Mouse (Mus musculus) olfactory bulb, adult 2 months (tissue): ENCODE results near the gene Tomm20l. TPM values are rescaled to one million over a fixed set of nuclear protein-coding genes. Genes with fewer than 3 reads are reported as not detected.

Source experiments
- H3K27ac ChIP-seq: fragments of 200-500 bp; 2 replicates; pipeline ENCODE4 v1.5.1; 2012; ENCODE audit warnings: low read depth, low read length; ENCODE audit not compliant: insufficient read depth
- H3K4me1 ChIP-seq: fragments of 200-500 bp; 2 replicates; pipeline ENCODE4 v1.6.1; 2012; ENCODE audit warnings: low read length; ENCODE audit not compliant: control insufficient read depth, insufficient read depth
- H3K4me3 ChIP-seq: fragments of 200-500 bp; 2 replicates; pipeline ENCODE4 v1.5.1; 2012; ENCODE audit warnings: mild to moderate bottlenecking, low read depth, low read length, moderate library complexity; ENCODE audit not compliant: insufficient read depth
- CTCF ChIP-seq: fragments of 200-500 bp; IDR thresholded peaks from 2 replicates; pipeline ENCODE4 v1.5.1; 2012; ENCODE audit warnings: low read depth, mild to moderate bottlenecking, low read length, moderate library complexity; ENCODE audit not compliant: insufficient read depth
- POLR2A ChIP-seq: fragments of 200-500 bp; IDR thresholded peaks from 2 replicates; pipeline ENCODE4 v1.6.1; 2012; ENCODE audit warnings: mild to moderate bottlenecking, low read depth, low read length, moderate library complexity; ENCODE audit not compliant: insufficient read depth
- WGBS: fragments of 180-500 bp; shearing (Covaris S2); methylation state at CpG from one replicate; pipeline ENCODE4 v1.1.7; 2018; 5-methylcytosine and 5-hydroxymethylcytosine counted together
- polyA plus RNA-seq: library from polyadenylated mRNA; stranded (reverse); fragments of >200 nt; gene quantifications from 2 replicates; pipeline ENCODE4 v1.2.4, GENCODE M21; 2012; ENCODE audit warnings: low replicate concordance; ENCODE audit not compliant: missing spikeins, insufficient read depth, insufficient read length

Tomm20l gene
- polyA plus RNA-seq, 1 experiment: not detected

GRCm38 (mm10) chr12:71148801-71149200, 37.6 kb downstream of the Tomm20l start:
- 97% methylated on average over 9 of the region's 9 CpGs for WGBS
- TF ChIP-seq POLR2A: no peak
- TF ChIP-seq CTCF: no peak
- 0 out of 2 replicates have a peak, but pooled peaks cover 3% of the 10 kb centered on the region for H3K4me1 ChIP-seq

GRCm38 (mm10) chr12:71149456-71149855, 38.2 kb downstream of the Tomm20l start:
- Histone ChIP-seq H3K4me1 (0 out of 2 replicates have a peak, but pooled peaks cover 3% of the 10 kb centered on the region), H3K27ac (no peak overlapping the region), H3K4me3 (no peak overlapping the region)
- TF ChIP-seq CTCF (no peak), POLR2A (no peak)
- WGBS: 86% methylated on average over 6 of the region's 6 CpGs

More at GRCm38 (mm10) chr12:71148801-71149200, 37.6 kb downstream of the Tomm20l start:
- Histone ChIP-seq H3K27ac (no peak overlapping the region), H3K4me3 (no peak overlapping the region)

- Histone ChIP-seq H3K4me3 (no peak overlapping the region), H3K4me1 (0 out of 2 replicates have a peak, but pooled peaks cover 2% of the 10 kb centered on the region), H3K27ac (no peak overlapping the region)
- 97% methylated on average over 8 of the region's 8 CpGs for WGBS
- TF ChIP-seq CTCF (no peak), POLR2A (no peak)
These were observed 38.9 kb downstream of the Tomm20l start for GRCm38 (mm10) chr12:71150167-71150566.

DNA sequence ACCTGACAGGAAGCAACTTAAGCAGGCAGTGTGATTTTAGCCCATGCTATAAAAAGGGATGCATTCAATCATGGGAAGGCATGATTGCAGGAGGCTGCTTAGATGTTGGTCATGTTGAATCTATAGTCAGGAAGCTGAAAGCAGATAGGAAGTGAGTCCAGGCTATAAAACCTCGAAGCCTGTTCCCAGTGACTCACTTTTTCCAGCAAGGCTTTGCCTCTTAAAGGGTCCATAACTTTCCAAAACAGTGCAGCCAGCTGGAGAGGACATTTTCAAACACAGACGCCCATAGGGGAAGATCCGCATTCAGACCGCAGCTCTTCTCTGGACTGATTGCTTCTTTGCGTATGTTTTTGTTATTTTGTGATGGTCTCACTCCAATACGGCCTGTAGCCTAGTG, 43.8 kb downstream of the Tomm20l start:
- no peak for TF ChIP-seq POLR2A
- no peak for TF ChIP-seq CTCF
- no peak overlapping the region for H3K4me3 ChIP-seq
- WGBS: 95% methylated on average over 6 of the region's 6 CpGs
- H3K4me1 ChIP-seq: no peaks in the 10 kb centered on the region
- H3K27ac ChIP-seq: no peak overlapping the region

GRCm38 (mm10) chr12:71157974-71158373, 46.7 kb downstream of the Tomm20l start:
- no peak overlapping the region for H3K27ac ChIP-seq
- TF ChIP-seq CTCF (no peak), POLR2A (no peak)
- WGBS: 89% methylated on average over 6 of the region's 6 CpGs
- H3K4me1 ChIP-seq: no peaks in the 10 kb centered on the region
- no peak overlapping the region for H3K4me3 ChIP-seq

GRCm38 (mm10) chr12:71164410-71164809, 53.2 kb downstream of the Tomm20l start:
- H3K27ac ChIP-seq: no peak overlapping the region
- H3K4me1 ChIP-seq: no peaks in the 10 kb centered on the region
- WGBS: 97% methylated on average over 9 of the region's 9 CpGs
- H3K4me3 ChIP-seq: no peak overlapping the region
- TF ChIP-seq CTCF (no peak), POLR2A (no peak)

- no peak overlapping the region for H3K4me3 ChIP-seq
- TF ChIP-seq POLR2A (no peak), CTCF (no peak)
- H3K4me1 ChIP-seq: no peaks in the 10 kb centered on the region
- no peak overlapping the region for H3K27ac ChIP-seq
- 94% methylated on average over 1 of the region's 1 CpGs for WGBS
These were observed 58.7 kb downstream of the Tomm20l start for GRCm38 (mm10) chr12:71169911-71170310.

Other genes starting within 250 kb of the Tomm20l start
- 132 TPM in 1 of 2 replicates, not detected in the other for gene Actr10, start 173.6 kb upstream of the Tomm20l start, polyA plus RNA-seq
- not detected in 2 replicates for gene Psma3, start 136.8 kb upstream of the Tomm20l start, polyA plus RNA-seq
- not detected in 2 replicates for gene Arid4a, start 95.4 kb upstream of the Tomm20l start, polyA plus RNA-seq
- not detected in 2 replicates for gene Timm9, start 25.3 kb downstream of the Tomm20l start, polyA plus RNA-seq
- not detected in 2 replicates for gene 2700049A03Rik, start 25.4 kb downstream of the Tomm20l start, polyA plus RNA-seq
- gene Dact1, start 198.5 kb downstream of the Tomm20l start, polyA plus RNA-seq: not detected in 2 replicates